Mouse (Mus musculus) intestine, postnatal 0 days (tissue): ENCODE data around the gene Slc4a1ap. TPM values are rescaled to one million over a fixed set of nuclear protein-coding genes. Genes with fewer than 3 reads are reported as not detected.

Experiments
- ATAC-seq: fragments of 200-750 bp; cut with Nextera tagmentation; 2 replicates; pipeline ENCODE4 v1.8.0; 2017; ENCODE audit warnings: mild to moderate bottlenecking, moderate TSS enrichment, moderate library complexity
- H3K27ac ChIP-seq: fragments of 300-500 bp; sonication (generic); 2 replicates; pipeline ENCODE4 v1.5.1; 2014; ENCODE audit warnings: mild to moderate bottlenecking, low read depth, low read length, moderate library complexity
- H3K27me3 ChIP-seq: fragments of 300-500 bp; sonication (generic); replicated peaks from 2 replicates; pipeline ENCODE4 v1.6.1; 2014; ENCODE audit warnings: low read length, mixed read lengths; ENCODE audit not compliant: control insufficient read depth, insufficient read depth
- H3K36me3 ChIP-seq: fragments of 300-500 bp; sonication (generic); 2 replicates; pipeline ENCODE4 v1.6.1; 2014; ENCODE audit warnings: mild to moderate bottlenecking, moderate library complexity; ENCODE audit not compliant: control insufficient read depth, insufficient read depth
- H3K4me1 ChIP-seq: fragments of 300-500 bp; sonication (generic); replicated peaks from 2 replicates; pipeline ENCODE4 v1.6.1; 2014; ENCODE audit warnings: antibody characterized with exemption, low read length, mixed read lengths; ENCODE audit not compliant: control insufficient read depth, insufficient read depth
- H3K4me2 ChIP-seq: fragments of 300-500 bp; sonication (generic); replicated peaks from 2 replicates; pipeline ENCODE4 v1.6.1; 2014; ENCODE audit warnings: low read depth, mild to moderate bottlenecking, moderate library complexity
- H3K4me3 ChIP-seq: fragments of 300-500 bp; sonication (generic); 2 replicates; pipeline ENCODE4 v1.5.1; 2014; ENCODE audit warnings: low read depth, low read length
- H3K9ac ChIP-seq: fragments of 300-500 bp; sonication (generic); 2 replicates; pipeline ENCODE4 v1.6.1; 2014; ENCODE audit warnings: mild to moderate bottlenecking, low read depth, low read length
- H3K9me3 ChIP-seq: fragments of 300-500 bp; sonication (generic); 2 replicates; pipeline ENCODE4 v1.6.1; 2016; ENCODE audit warnings: mixed run types; ENCODE audit not compliant: control insufficient read depth
- CTCF ChIP-seq: sonication (generic); IDR thresholded peaks from 2 replicates; pipeline ENCODE4 v1.5.1; 2016; ENCODE audit warnings: low read depth, mild to moderate bottlenecking, control low read depth, antibody characterized with exemption, moderate library complexity
- WGBS: fragments of 180-500 bp; shearing (Covaris S2); extraction: QIAGEN DNeasy Blood & Tissue Kit; methylation state at CpG from one replicate; pipeline ENCODE4 v1.1.7; 2014; 5-methylcytosine and 5-hydroxymethylcytosine counted together
- polyA plus RNA-seq: library from polyadenylated mRNA; unstranded; fragments of >200 nt; fragmentation: Nextera tagmentation; extraction: Ambion mirVana; gene quantifications from 2 replicates; pipeline ENCODE4 v1.2.1, GENCODE M21; 2015

Slc4a1ap gene
- polyA plus RNA-seq, 1 experiment from 2014 or later, result 13.6 TPM

DNA sequence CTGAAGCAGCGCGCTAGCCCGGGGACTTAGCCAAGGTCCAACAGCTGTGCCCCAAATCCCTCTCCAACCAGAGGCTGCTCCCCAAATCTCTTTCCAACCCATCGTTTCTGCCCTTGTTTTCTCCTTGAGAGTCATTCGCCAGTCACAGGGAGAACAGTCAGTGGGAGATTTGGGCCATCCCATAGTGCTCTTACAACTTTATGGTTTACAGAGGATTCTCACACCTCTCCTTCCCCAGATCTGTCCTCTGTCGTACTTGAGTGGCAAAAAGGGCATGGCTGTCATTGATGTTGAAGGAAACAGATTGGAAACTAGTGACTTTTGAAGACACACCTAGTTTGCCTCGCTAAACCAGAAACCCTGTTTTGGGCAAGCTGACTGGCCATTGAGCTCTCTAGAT lies 37.1 kb downstream of the Slc4a1ap start:
- ATAC-seq, result no peak
- no peak overlapping the region for H3K9ac ChIP-seq
- no peak overlapping the region for H3K27ac ChIP-seq

DNA sequence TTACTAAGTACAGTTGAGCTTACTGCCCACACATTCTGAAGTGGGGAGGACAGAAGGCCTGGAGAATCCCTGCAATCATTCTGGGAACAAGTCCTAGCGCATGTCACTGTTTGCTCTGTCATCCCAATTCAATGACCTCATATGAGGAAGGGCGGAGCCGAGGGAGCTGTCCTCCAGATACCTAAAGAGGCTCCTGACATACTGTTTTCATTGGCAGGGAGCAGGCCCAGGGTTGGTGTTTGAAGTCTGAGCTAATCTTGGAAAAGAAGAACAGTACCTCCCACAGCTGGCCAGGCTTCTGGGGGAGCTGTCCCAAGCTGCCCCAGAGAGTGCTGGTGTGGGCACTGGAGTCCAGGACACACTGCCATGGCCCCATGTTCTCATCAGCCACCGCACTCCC lies 38.2 kb downstream of the Slc4a1ap start:
- 78% methylated on average over 4 of the region's 4 CpGs for WGBS
- peaks cover 7% of the 10 kb centered on the region for H3K36me3 ChIP-seq
- no peaks in the 10 kb centered on the region for H3K27me3 ChIP-seq
- H3K4me1 ChIP-seq, result no peaks in the 10 kb centered on the region; the same call in 1 of the 2 replicates
- H3K9me3 ChIP-seq, result no peaks in the 10 kb centered on the region
- no peak overlapping the region for H3K27ac ChIP-seq
- no peak for TF ChIP-seq CTCF
- H3K9ac ChIP-seq, result no peak overlapping the region
- H3K4me3 ChIP-seq, result no peak overlapping the region
- no peak overlapping the region for H3K4me2 ChIP-seq
- ATAC-seq, result no peak

More for the DNA sequence above, 37.1 kb downstream of the Slc4a1ap start:
- Histone ChIP-seq H3K4me2 (no peak overlapping the region), H3K9me3 (no peaks in the 10 kb centered on the region), H3K36me3 (peaks cover 10% of the 10 kb centered on the region), H3K4me1 (no peaks in the 10 kb centered on the region; the same call in 1 of the 2 replicates), H3K4me3 (no peak overlapping the region), H3K27me3 (no peaks in the 10 kb centered on the region)
- WGBS, result 45% methylated on average over 7 of the region's 7 CpGs
- no peak for TF ChIP-seq CTCF

DNA sequence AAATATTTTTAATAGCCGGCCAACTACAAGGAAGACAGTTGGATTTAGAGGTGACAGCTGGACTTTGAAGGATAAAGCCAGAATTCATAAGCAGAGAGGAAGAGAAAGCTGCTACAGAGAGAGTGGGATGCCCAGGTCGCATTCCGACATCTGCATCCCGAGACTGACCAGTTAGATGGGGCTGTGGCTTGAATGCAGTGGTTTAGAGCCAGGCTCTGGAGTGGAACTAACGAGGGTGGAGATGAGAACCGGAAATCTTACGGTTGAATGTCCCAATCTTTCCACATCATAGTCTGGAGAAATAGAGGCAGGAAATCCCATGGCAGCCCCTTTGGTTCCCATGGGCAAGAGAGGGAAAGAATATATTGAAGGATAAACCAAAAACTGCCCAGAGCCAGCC lies 39.2 kb downstream of the Slc4a1ap start:
- Histone ChIP-seq H3K4me3 (no peak overlapping the region), H3K4me1 (no peaks in the 10 kb centered on the region; the same call in 1 of the 2 replicates), H3K27ac (no peak overlapping the region), H3K36me3 (peaks cover 7% of the 10 kb centered on the region), H3K9me3 (no peaks in the 10 kb centered on the region), H3K4me2 (no peak overlapping the region), H3K9ac (no peak overlapping the region), H3K27me3 (no peaks in the 10 kb centered on the region)
- ATAC-seq, result no peak
- 90% methylated on average over 7 of the region's 7 CpGs for WGBS
- TF ChIP-seq CTCF, result no peak

DNA sequence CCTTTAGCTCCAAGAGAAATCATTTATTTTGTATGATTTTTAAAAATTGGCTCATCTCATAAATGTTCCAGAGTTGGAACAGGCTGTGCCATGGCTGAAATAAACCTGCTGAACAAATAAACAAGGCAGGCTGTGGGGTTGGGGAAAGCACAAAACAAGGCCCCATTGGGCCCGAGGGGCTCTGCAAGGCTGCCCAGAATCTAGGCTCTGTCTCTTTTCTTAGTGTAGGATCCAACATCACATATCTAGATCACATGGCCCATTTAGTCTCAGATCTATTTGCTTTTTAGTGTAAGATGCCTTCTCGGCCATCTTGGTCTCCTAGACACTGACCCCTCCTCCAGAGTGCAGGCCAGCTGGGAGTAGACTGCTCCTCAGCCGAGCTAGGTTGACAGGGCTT lies 39.7 kb downstream of the Slc4a1ap start:
- 67% methylated on average over 3 of the region's 3 CpGs for WGBS
- H3K27ac ChIP-seq, result no peak overlapping the region
- H3K9ac ChIP-seq, result no peak overlapping the region
- H3K4me1 ChIP-seq, result no peaks in the 10 kb centered on the region; the same call in 1 of the 2 replicates
- no peaks in the 10 kb centered on the region for H3K27me3 ChIP-seq
- peaks cover 7% of the 10 kb centered on the region for H3K36me3 ChIP-seq
- no peaks in the 10 kb centered on the region for H3K9me3 ChIP-seq
- no peak for ATAC-seq
- no peak overlapping the region for H3K4me2 ChIP-seq
- no peak overlapping the region for H3K4me3 ChIP-seq
- no peak for TF ChIP-seq CTCF

DNA sequence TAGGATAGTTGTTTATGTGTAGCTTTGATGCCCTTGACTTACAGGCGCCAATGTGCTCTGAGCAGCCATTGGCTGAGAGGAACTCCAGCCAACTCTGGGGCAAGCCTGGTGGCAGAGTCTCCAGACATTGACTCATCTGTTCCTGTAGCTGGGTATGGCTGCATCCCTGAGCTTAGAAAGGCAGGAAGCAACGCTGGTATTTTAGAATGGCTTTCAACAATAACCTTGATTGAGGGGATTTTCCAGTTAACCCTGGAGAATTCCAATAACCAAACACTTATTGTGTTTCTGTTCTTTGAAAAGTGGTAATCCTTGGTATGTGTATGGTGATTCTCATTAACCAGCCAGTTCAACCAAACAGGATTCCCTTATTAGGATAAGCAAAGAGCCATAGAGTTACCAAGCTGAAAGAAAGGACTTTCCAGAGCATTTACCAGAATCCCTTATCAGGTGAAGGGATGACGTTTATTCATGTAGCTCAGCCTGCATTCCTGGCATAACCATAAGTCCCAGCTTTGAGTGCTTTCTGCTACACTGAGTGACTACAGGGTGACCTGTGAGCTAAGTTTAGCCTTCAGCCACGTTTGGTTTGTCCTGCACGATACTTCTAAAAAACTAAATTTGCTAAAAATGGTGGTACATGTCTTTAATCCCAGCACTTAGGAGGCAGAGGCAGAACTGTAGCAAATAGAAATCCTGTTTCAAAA lies 41.3 kb downstream of the Slc4a1ap start:
- Histone ChIP-seq H3K36me3 (no peaks in the 10 kb centered on the region; the same call in 1 of the 2 replicates), H3K9ac (no peak overlapping the region), H3K27me3 (no peaks in the 10 kb centered on the region), H3K27ac (no peak overlapping the region), H3K4me1 (peaks cover 3% of the 10 kb centered on the region; the same call in 1 of the 2 replicates), H3K9me3 (no peaks in the 10 kb centered on the region), H3K4me3 (no peak overlapping the region), H3K4me2 (no peak overlapping the region)
- TF ChIP-seq CTCF, result no peak
- 70% methylated on average over 5 of the region's 5 CpGs for WGBS
- no peak for ATAC-seq

DNA sequence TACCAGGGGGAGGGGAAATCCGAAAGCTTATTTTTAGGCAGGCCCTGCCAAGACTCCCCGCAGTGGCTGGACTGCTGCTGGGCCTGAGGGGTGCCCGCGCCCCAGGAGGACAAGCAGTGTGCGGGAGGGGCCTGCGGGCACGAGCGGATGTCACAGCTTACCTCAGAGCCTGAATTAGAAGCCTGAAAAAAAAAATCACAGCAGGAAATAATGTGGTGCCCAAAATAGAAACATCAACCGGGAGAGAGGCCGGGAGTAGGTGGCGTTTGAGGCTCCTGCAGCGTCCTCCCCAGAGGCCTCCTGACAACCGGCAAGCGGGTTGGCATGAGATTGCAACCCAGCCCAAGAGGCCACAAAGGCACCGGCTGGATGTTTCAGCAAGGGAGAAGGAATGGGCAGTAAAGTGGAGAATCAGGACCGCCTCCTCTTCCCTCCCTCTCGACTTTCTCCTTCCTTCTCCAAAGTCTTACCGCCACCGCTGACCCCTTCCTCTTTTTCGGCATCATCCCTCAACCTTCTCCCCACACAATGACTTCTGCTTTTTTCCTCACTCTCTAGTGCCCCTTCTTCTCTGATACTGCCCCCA lies 44.3 kb downstream of the Slc4a1ap start:
- H3K4me3 ChIP-seq, result no peak overlapping the region
- ATAC-seq, result no peak

More for the DNA sequence above, 44.3 kb downstream of the Slc4a1ap start:
- WGBS, result 24% methylated on average over 20 of the region's 20 CpGs
- Histone ChIP-seq H3K27ac (peak overlapping the region; percentile 21; the same call in 1 of the 2 replicates), H3K4me2 (peak overlapping the region; percentile 44), H3K4me1 (0 out of 2 replicates have a peak, but pooled peaks cover 3% of the 10 kb centered on the region), H3K27me3 (no peaks in the 10 kb centered on the region), H3K9me3 (no peaks in the 10 kb centered on the region), H3K36me3 (no peaks in the 10 kb centered on the region; the same call in 1 of the 2 replicates), H3K9ac (no peak overlapping the region)
- TF ChIP-seq CTCF, result no peak
